Mouse (Mus musculus) heart, embryonic 12.5 days (tissue): ENCODE data around the gene Trim75. TPM values are rescaled to one million over a fixed set of nuclear protein-coding genes. Genes with fewer than 3 reads are reported as not detected.
"Not testable (repeated sequence)": the region's sequence is repeated elsewhere in the genome, so short reads cannot be mapped to it uniquely, and the experiment has no call there.

Source experiments
- ATAC-seq: fragments of 200-750 bp; cut with Nextera tagmentation; 2 replicates; pipeline ENCODE4 v1.8.0; 2017; ENCODE audit warnings: moderate TSS enrichment, moderate library complexity; ENCODE audit not compliant: insufficient number of reproducible peaks, low FRiP score
- H3K27ac ChIP-seq: fragments of 300-500 bp; sonication (generic); 2 replicates; pipeline ENCODE4 v1.5.1; 2016; ENCODE audit warnings: mild to moderate bottlenecking, moderate library complexity; ENCODE audit not compliant: poor library complexity, severe bottlenecking
- H3K27me3 ChIP-seq: fragments of 300-500 bp; sonication (generic); replicated peaks from 2 replicates; pipeline ENCODE4 v1.6.1; 2016; ENCODE audit warnings: mild to moderate bottlenecking, moderate library complexity
- H3K36me3 ChIP-seq: fragments of 300-500 bp; sonication (generic); 2 replicates; pipeline ENCODE4 v1.6.1; 2016; ENCODE audit warnings: mild to moderate bottlenecking, moderate library complexity
- H3K4me1 ChIP-seq: fragments of 300-500 bp; sonication (generic); replicated peaks from 2 replicates; pipeline ENCODE4 v1.6.1; 2016; ENCODE audit warnings: mild to moderate bottlenecking
- H3K4me2 ChIP-seq: fragments of 300-500 bp; sonication (generic); 2 replicates; pipeline ENCODE4 v1.6.1; 2016; ENCODE audit warnings: mild to moderate bottlenecking, moderate library complexity
- H3K4me3 ChIP-seq: fragments of 300-500 bp; sonication (generic); 2 replicates; pipeline ENCODE4 v1.5.1; 2016; ENCODE audit warnings: mild to moderate bottlenecking
- H3K9ac ChIP-seq: fragments of 300-500 bp; sonication (generic); 2 replicates; pipeline ENCODE4 v1.6.1; 2016; ENCODE audit warnings: mild to moderate bottlenecking, moderate library complexity
- H3K9me3 ChIP-seq: fragments of 300-500 bp; sonication (generic); replicated peaks from 2 replicates; pipeline ENCODE4 v1.6.1; 2016; ENCODE audit warnings: mild to moderate bottlenecking, moderate library complexity
- whole genome bisulfite sequencing: fragments of 180-500 bp; shearing (Covaris S2); methylation state at CpG from one replicate; pipeline ENCODE4 v1.1.7; 2016; 5-methylcytosine and 5-hydroxymethylcytosine counted together
- polyA plus RNA-seq: library from polyadenylated mRNA; unstranded; fragments of >200 nt; fragmentation: Nextera tagmentation; extraction: Ambion mirVana; gene quantifications from 2 replicates; pipeline ENCODE4 v1.2.1, GENCODE M21; 2016

Gene Trim75
- 0.05 TPM in 1 of 2 replicates, not detected in the other for polyA plus RNA-seq

DNA sequence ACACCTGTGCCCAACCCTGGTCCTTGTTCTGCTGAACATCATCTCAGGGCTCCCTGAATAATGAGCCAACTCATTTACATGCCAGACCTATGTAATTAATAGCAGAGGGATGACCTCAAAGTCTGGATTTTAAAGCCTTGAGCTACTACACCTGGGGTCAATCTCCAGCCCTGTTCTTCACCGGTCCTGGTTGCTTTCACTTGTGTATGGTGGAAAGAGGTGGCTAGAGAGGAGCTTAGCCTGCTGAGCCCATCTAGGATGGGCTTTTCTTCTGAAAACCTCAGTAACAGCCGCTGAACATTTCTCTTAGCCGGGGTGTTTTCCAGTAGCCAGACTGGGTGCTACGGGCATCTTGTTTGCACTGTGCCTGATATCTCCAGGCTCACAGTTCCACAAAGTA lies at the start of gene Trim75:
TSS of gene Trim75 (minus strand) at position 101 of the 400 bp plus-strand sequence.
- 81% methylated on average over 4 of the region's 4 CpGs for WGBS
- no peaks in the 10 kb centered on the region for H3K4me1 ChIP-seq

GRCm38 (mm10) chr8:65037117-65037533 lies 49.5 kb upstream of the Trim75 start, which contains the start of gene Apela:
Apela (minus strand) TSS chr8:65037336.
- no peak within 1 kb of the TSS for H3K27ac ChIP-seq
- H3K4me1 ChIP-seq = peaks cover 12% of the 10 kb centered on the region
- H3K36me3 ChIP-seq = no peaks in the 10 kb centered on the region
- H3K9me3 ChIP-seq = 0 out of 2 replicates have a peak, but pooled peaks cover 3% of the 10 kb centered on the region
- H3K4me3 ChIP-seq = peak within 1 kb of the TSS; percentile 50
- H3K4me2 ChIP-seq = peak within 1 kb of the TSS; percentile 90
- under 1% methylated on average over 8 of the region's 8 CpGs for WGBS
- peak within 1 kb of the TSS; percentile 48; the same call in 1 of the 2 replicates for H3K9ac ChIP-seq
- no peaks in the 10 kb centered on the region for H3K27me3 ChIP-seq
- peak; percentile 76 for ATAC-seq

More for the DNA sequence above, at the start of gene Trim75:
- Histone ChIP-seq H3K27ac (no peak within 1 kb of the TSS), H3K4me2 (no peak within 1 kb of the TSS), H3K36me3 (no peaks in the 10 kb centered on the region), H3K27me3 (no peaks in the 10 kb centered on the region), H3K4me3 (no peak within 1 kb of the TSS), H3K9ac (no peak within 1 kb of the TSS), H3K9me3 (no peaks in the 10 kb centered on the region)
- ATAC-seq = no peak

DNA sequence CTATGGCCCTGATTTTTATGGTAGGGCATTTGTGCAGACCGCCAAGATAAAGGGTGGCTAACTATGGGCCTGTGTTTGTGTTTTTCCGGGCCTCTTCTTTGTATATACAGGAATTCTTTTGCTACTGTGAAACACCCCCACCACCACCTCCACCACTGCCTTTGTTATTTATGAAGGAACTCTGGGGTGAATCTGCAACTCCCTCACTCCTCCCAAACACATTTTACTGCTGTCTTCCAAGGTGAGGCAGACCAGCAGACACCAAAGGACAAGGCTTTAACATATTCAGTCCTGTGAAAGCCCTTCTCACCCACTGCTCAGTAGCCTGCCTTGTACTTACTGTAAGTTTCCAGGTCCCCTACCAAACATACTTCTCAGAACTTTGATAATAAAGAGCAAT lies 46.5 kb upstream of the Trim75 start:
- Histone ChIP-seq H3K4me3 (no peak overlapping the region), H3K9me3 (no peaks in the 10 kb centered on the region), H3K4me1 (peaks cover 12% of the 10 kb centered on the region), H3K27me3 (no peaks in the 10 kb centered on the region), H3K36me3 (no peaks in the 10 kb centered on the region), H3K27ac (no peak overlapping the region), H3K9ac (no peak overlapping the region), H3K4me2 (no peak overlapping the region)
- WGBS = 57% methylated on average over 2 of the region's 2 CpGs
- ATAC-seq = no peak

DNA sequence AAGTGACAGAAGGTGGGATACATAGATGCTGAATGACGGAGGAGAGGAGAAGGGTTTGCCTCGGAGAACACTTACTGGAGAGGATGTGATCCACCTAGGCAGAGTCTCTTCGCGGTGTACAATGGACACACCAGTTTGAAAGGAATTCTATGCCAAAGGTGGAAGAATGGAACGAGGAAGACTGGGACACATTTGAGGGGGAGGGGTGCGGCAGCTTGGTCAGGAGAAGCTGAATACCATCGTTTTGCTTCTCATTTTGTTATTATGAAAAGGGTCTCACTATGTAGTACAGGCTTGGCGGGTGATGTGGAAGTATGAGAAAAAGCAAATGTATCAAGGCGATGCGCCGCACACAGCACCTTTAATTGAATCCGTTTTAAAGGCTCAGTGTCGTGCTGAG lies 45.4 kb upstream of the Trim75 start:
- H3K4me1 ChIP-seq = peaks cover 12% of the 10 kb centered on the region
- no peak overlapping the region for H3K4me2 ChIP-seq
- H3K9ac ChIP-seq = no peak overlapping the region
- no peak for ATAC-seq
- H3K4me3 ChIP-seq = no peak overlapping the region
- H3K27ac ChIP-seq = no peak overlapping the region
- H3K36me3 ChIP-seq = no peaks in the 10 kb centered on the region
- no peaks in the 10 kb centered on the region for H3K27me3 ChIP-seq
- 80% methylated on average over 13 of the region's 13 CpGs for WGBS
- H3K9me3 ChIP-seq = no peaks in the 10 kb centered on the region

DNA sequence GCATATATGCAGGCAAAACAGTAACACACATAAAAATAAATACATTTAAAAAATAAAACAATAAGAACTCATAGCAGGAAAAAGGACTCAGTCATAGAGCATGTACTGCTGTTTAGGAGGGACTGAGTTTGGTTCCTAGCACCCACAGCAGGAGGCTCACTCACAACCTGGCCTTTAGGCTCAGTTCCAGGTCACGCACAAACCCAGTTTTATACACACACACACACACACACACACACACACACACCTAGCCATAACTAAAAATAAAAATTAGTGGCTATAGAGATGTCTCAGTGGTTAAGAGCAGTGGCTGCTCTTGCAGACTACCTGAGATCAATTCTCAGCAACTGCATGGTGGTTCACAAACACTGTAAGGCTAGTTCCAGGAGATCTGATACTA lies 44.5 kb upstream of the Trim75 start:
- no peak for ATAC-seq
- Histone ChIP-seq H3K9me3 (no peaks in the 10 kb centered on the region), H3K4me2 (no peak overlapping the region), H3K4me3 (no peak overlapping the region), H3K4me1 (peaks cover 6% of the 10 kb centered on the region), H3K27me3 (no peaks in the 10 kb centered on the region), H3K9ac (no peak overlapping the region), H3K27ac (no peak overlapping the region), H3K36me3 (no peaks in the 10 kb centered on the region)
- 94% methylated on average over 1 of the region's 1 CpGs for WGBS

- Histone ChIP-seq H3K4me1 (peaks cover 6% of the 10 kb centered on the region), H3K27ac (no peak overlapping the region), H3K36me3 (no peaks in the 10 kb centered on the region), H3K4me3 (no peak overlapping the region), H3K4me2 (no peak overlapping the region), H3K9me3 (no peaks in the 10 kb centered on the region), H3K9ac (no peak overlapping the region), H3K27me3 (no peaks in the 10 kb centered on the region)
- ATAC-seq = no peak
- WGBS = 74% methylated on average over 4 of the region's 4 CpGs
Observed at GRCm38 (mm10) chr8:65030735-65031485, 43.3 kb upstream of the Trim75 start.

- H3K9me3 ChIP-seq = no peaks in the 10 kb centered on the region
- WGBS = 81% methylated on average over 4 of the region's 4 CpGs
- no peak for ATAC-seq
- H3K4me1 ChIP-seq = no peaks in the 10 kb centered on the region
- no peaks in the 10 kb centered on the region for H3K27me3 ChIP-seq
- H3K27ac ChIP-seq = no peak overlapping the region
- H3K4me2 ChIP-seq = no peak overlapping the region
- H3K4me3 ChIP-seq = no peak overlapping the region
- H3K9ac ChIP-seq = no peak overlapping the region
- H3K36me3 ChIP-seq = no peaks in the 10 kb centered on the region
Observed at GRCm38 (mm10) chr8:65029776-65030175, 42.1 kb upstream of the Trim75 start.

- Histone ChIP-seq H3K27me3 (no peaks in the 10 kb centered on the region), H3K9ac (no peak overlapping the region), H3K4me3 (no peak overlapping the region), H3K4me2 (no peak overlapping the region), H3K27ac (no peak overlapping the region), H3K9me3 (no peaks in the 10 kb centered on the region), H3K4me1 (no peaks in the 10 kb centered on the region), H3K36me3 (no peaks in the 10 kb centered on the region)
- no peak for ATAC-seq
- WGBS = 79% methylated on average over 12 of the region's 12 CpGs
Observed at GRCm38 (mm10) chr8:65028959-65029686, 41.5 kb upstream of the Trim75 start.

DNA sequence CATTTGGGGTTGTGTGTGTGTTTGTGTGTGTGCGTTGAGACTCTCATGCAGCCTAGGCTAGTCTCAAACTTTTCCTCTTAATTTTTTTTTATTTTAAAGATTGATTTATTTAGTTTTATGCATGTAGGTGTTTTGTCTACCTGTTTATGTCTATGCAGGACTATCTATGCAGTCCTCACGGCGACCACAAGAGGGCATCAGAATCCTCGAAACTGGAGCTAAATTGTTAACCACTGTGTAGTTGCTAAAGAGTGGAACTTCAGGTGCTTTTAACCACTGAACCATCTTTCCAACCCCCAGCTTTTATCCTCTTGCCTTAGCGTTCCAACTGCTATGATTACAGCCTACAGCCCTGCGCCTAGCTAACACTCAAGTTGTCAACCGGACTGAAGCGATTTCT lies 34.9 kb upstream of the Trim75 start:
- Histone ChIP-seq H3K27ac (no peak overlapping the region), H3K9me3 (0 out of 2 replicates have a peak, but pooled peaks cover under 1% of the 10 kb centered on the region), H3K4me3 (no peak overlapping the region), H3K4me2 (no peak overlapping the region), H3K27me3 (no peaks in the 10 kb centered on the region), H3K4me1 (no peaks in the 10 kb centered on the region), H3K36me3 (no peaks in the 10 kb centered on the region), H3K9ac (no peak overlapping the region)
- ATAC-seq = no peak
- 46% methylated on average over 8 of the region's 8 CpGs for WGBS

- Histone ChIP-seq H3K27me3 (no peaks in the 10 kb centered on the region), H3K36me3 (no peaks in the 10 kb centered on the region), H3K4me3 (no peak within 1 kb of the TSS), H3K4me1 (no peaks in the 10 kb centered on the region), H3K9me3 (0 out of 2 replicates have a peak, but pooled peaks cover 14% of the 10 kb centered on the region), H3K27ac (no peak within 1 kb of the TSS), H3K4me2 (no peak within 1 kb of the TSS), H3K9ac (no peak within 1 kb of the TSS)
- no peak for ATAC-seq
- WGBS = 82% methylated on average over 8 of the region's 8 CpGs
Observed at GRCm38 (mm10) chr8:65018423-65018822, 30.8 kb upstream of the Trim75 start, which contains the start of the genes Trim61 and Trim60. Trim61 (minus strand) TSS chr8:65018523. Trim60 (minus strand) TSS chr8:65018584.

DNA sequence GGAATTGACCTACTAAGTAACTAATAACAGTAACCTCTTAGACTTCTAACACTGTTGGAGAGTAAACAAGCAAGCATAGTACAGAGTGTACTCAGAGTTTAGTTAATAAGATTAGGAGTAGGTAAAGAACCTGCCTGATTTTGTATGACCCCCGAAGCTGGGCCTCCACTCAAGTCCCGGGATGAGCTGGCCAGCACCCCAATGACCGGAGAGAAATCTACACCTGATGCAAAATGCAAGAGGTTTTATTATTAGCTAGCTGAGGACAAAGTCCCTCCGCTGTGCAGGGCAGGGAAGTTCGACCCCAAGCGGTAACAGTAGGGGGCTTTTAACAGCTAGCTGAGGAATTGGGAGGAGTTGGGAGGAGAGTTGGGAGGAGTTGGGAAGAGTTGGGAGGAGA lies 20.0 kb upstream of the Trim75 start:
- not testable (repeated sequence) for ATAC-seq, H3K4me2 ChIP-seq, H3K4me1 ChIP-seq, H3K4me3 ChIP-seq, H3K9ac ChIP-seq, H3K9me3 ChIP-seq, H3K27me3 ChIP-seq, H3K27ac ChIP-seq, H3K36me3 ChIP-seq
- WGBS = 70% methylated on average over 6 of the region's 6 CpGs
